Mouse (Mus musculus) telencephalon, adult 2 months (tissue): ENCODE measurements around the gene Myl7.
A peak's percentile ranks its signal among the peaks of the same experiment; 100 is the strongest.
"Not testable (repeated sequence)": the region's sequence is repeated elsewhere in the genome, so short reads cannot be mapped to it uniquely, and the experiment has no call there.

Experiments used
- DNase-seq: peaks from one replicate; pipeline ENCODE4 v3.0.0-alpha.2; 2011; ENCODE audit warnings: low read depth, low spot score

The Myl7 gene

DNA sequence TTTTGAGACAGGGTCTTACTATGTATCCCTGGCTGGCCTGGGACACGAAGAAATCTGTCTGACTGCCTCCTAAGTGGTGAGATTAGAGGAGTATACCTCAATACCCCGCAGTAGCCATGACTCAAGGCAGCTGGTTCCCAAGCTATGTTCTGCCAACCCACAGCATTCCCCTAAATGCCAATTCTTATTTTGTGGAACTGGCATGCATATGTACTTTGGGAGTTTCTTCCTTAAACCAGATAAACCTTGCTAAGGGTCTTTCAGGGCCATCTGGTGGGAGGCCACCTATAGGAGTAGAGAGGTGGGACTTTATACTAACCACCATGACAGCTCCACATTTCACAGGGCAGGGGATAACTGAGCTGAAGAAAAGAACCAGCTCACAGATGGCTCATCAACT, 5.3 kb upstream of the Myl7 start:
- DNase-seq: no peak

DNA sequence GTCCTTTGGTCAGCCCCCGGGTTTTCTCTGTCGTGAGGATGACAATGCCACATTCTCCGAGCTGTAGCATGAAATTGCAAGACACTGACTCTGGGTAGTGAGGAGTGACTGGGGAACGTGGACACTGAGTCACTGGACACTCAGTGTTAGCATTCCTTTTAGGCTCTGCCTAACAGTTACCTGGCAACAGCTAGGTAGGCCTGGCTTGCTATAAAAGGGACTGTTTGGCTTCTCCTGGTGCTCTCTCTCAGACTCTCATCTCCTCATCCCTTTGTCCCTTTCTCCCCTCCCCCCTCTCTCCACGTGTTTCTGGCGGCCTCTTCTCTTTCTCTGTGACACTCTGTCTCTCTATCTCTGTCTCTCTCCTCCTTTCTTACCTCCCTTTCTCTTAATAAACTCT, 3.8 kb upstream of the Myl7 start:
- no peak for DNase-seq

DNA sequence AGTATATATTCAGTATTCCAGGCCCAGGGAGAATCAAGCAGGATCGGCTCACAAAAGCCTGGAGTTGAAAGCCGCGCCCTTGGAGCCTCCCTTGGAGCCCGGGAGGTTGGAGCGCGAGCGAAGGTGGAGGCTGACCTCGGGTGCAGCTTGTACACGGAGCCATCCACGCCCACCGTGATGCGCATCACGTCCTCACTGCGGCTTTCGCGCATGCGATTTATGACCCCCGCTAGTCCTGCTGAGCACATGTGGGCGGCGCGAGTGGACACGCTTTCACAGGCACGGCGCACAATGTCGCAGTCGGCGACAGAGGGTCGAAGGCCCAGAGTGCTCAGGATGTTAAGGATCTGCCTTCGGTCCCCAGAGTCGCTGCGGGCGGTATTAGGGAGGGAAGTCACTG, 3.4 kb upstream of the Myl7 start:
- DNase-seq: no peak

GRCm38 (mm10) chr11:5901320-5901719, 2.7 kb upstream of the Myl7 start:
- no peak for DNase-seq

- DNase-seq: no peak
These were observed 704 bp upstream of the Myl7 start for GRCm38 (mm10) chr11:5899286-5899685.

DNA sequence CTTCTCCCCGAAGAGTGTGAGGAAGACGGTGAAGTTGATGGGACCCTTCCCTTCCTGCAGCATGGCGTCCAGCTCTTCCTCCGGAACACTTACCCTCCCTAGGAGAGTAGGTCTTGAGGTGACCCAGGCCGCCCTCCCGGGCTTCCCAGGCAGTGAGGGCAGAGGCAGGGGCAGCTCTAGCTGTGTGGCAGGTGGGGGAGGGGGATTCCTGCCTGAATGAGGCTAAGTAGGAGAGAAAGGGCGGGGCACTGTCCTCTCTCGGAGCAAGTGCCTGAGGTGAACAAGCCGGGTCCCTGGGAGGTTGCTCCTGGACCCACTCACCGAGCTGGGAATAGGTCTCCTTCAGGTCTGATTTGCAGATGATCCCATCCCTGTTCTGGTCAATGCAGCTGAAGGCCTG, 743 bp downstream of the Myl7 start:
- DNase-seq: no peak

- no peak for DNase-seq
These were observed 1.4 kb downstream of the Myl7 start for GRCm38 (mm10) chr11:5897230-5897629.

- no peak for DNase-seq
These were observed 4.8 kb downstream of the Myl7 start for GRCm38 (mm10) chr11:5893807-5894206.

DNA sequence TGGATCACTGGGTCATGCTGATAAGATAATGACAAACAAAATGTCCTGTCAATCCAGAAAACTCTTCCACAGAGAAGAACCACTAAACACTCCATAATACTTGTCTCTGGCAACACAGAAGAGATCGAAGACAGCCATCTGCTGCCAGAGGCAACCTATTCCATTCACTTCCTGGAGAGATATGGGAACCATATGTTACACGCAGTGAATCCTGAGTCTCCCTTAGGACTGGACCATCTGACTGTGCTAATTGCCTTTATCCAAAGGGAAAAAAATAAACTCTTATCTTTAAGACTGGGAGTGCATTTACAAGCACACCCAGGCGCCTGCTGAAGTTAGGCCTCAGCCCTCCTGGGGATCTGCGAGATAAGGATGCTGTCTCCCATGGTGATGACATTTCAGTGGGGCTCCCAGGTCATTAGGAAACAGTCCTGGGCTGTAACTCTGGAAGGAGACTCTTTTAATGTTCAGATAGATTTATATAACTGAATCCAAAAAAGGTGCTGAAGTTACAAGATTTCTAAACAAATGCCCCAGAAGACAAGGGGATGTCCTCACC, 5.7 kb downstream of the Myl7 start:
- no peak for DNase-seq

DNA sequence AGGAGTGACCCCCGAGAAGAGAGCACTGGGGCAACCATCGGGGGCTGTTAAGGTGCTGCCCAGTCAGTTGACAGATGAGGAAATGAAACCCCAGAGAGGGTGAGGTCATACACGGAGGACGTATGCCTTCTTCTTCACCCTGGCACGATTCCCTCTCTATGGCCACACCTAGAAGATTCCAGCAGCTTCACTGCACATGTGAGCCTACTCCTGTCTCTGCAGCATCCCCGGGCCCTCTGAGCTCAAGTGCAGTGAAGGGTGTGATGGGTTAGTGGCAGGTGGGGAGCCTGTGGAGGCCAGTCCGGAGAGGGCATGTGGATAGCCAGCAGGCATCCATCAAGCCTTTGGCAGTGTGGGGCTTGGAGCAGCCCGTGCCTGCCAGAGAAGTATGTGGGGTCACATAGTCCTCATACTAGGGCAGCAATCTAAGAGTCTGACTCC, 6.4 kb downstream of the Myl7 start:
- no peak for DNase-seq

DNA sequence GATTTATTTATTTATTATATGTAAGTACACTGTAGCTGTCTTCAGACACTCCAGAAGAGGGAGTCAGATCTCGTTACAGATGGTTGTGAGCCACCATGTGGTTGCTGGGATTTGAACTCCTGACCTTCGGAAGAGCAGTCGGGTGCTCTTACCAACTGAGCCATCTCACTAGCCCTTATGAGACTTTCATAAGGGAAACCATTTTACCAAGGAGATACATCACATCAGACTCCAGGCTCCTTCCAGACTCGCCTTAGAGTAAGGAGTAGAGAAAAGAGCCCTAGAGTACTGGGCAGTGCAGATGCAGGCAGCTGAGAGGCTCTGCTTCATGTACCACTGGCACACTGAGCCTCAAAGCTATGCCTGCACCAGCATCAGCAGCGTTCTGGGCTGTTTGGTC, 10.0 kb downstream of the Myl7 start:
- DNase-seq: not testable (repeated sequence)

DNA sequence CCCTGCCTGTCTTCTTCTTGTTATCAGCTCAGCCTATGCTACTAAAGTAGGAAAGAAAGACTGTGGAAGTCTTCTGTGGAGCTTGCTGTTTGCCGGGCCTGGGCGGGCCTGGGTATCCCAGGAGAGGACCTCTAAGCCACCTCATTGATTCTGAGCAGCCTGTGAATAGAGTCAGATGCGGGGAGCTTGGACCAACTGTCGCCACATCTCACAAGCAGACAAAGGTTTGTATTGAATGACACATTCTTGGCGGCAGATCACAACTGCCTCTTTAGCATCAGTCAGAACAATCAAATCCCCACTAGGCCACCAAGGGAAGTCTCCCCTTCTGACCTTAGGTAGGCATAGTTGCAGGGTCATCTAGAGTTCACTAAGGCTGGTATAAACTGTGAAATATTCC, 11.3 kb downstream of the Myl7 start:
- no peak for DNase-seq

DNA sequence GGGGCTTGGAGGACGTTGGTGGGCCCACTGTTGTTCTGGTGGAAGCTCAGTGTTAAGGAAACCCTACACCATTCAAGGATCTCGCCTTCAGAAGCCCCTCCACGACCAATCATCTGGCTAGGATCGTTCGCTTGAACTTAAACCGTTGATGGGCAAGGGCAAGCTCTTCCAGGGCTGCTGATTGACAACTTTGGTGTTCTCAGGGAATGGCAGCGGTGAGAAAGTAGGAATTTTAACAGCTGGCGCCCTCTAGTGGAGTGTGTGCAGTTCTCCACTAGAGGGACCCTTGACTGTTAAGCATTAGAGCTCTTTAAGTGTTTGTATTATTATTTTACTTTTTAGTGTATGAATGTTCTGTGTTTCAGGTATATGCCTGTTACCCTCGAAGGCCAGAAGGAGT, 12.4 kb downstream of the Myl7 start:
- no peak for DNase-seq

GRCm38 (mm10) chr11:5882518-5882917, 16.1 kb downstream of the Myl7 start:
- no peak for DNase-seq

GRCm38 (mm10) chr11:5879905-5880304, 18.7 kb downstream of the Myl7 start:
- no peak for DNase-seq

DNA sequence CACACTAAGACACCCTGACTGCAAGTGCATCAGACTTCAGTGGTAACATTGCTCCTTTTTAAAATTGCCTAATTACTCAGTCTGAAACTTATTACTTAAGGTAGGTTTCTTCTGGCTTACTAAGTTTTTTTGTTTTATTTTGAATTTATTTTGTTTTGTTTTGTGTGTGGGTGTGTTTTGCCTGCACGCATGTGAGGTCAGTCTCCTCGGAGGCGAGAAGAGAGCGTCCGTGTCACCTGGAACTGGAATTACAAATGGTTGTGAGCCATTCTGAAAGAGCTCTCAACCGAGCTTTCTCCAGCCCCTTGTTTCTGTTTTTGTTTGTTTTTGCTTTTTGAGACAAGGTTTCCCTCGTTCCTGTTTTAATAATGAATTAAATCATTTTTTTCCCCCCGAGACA, 19.9 kb downstream of the Myl7 start:
- no peak for DNase-seq

- peak; percentile 95 for DNase-seq
These were observed 20.6 kb downstream of the Myl7 start, which contains the start of gene Pold2 for GRCm38 (mm10) chr11:5877921-5878526. Pold2 (minus strand) TSS chr11:5878292.

GRCm38 (mm10) chr11:5877421-5877820, 21.2 kb downstream of the Myl7 start:
- DNase-seq: no peak

- DNase-seq: no peak
These were observed 25.4 kb downstream of the Myl7 start for GRCm38 (mm10) chr11:5873192-5873591.

DNA sequence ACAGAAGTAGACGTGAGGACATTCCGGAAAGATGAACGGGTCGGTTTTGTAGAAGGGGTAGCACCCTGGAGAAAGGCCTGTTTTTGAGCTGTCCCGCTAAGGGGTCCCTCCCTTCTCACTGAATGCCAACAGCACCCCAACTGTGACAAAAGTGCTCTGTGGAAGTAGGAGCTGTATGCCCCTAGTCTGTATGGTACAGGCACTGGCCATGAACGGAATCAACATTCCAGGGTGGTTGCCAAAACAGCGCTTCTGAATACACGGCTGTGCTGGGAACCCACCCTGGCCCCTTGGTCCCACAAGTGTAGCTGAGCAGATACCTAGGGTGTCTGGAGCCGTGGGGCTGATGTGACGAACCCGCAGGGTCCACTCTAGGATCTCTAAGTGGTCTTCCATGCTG, 25.9 kb downstream of the Myl7 start:
- no peak for DNase-seq

- DNase-seq: no peak
These were observed 28.5 kb downstream of the Myl7 start for GRCm38 (mm10) chr11:5870069-5870468.

DNA sequence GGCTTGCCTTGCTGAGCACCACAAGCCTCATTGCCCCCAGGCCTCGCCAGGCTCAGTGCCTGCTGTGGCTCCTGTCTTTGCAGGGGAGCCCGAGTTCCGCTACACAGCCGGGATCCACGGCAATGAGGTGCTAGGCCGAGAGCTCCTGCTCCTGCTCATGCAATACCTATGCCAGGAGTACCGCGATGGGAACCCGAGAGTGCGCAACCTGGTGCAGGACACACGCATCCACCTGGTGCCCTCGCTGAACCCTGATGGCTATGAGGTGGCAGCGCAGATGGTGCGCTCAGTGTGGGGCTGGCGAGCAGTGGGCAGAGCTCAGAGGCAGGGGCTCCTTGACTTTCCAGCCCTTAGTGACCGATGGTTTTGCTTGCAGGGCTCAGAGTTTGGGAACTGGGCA, 29.3 kb downstream of the Myl7 start:
- DNase-seq: no peak

DNA sequence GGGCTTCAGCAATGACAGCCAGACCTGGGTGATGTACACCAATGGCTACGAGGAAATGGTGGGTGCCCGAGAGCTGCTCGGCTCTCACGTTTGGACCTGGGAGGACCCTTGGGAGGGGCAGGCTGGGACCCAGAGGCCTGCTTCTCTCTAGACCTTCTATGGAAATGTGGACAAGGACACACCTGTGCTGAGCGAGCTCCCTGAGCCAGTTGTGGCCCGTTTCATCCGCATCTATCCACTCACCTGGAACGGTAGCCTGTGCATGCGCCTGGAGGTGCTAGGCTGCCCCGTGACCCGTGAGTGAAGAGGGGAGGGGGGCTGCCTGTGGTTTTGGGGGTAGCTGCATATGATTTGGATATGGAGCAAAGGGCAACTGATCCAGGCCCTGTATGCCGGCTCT, 30.3 kb downstream of the Myl7 start:
- no peak for DNase-seq

- no peak for DNase-seq
These were observed 31.4 kb downstream of the Myl7 start for GRCm38 (mm10) chr11:5867196-5867595.
